Mouse (Mus musculus) ES-CJ7 (cell line): ENCODE data around the gene Rps6kb2.

Source experiments
- DNase-seq: peaks from one replicate; pipeline ENCODE4 v3.0.0; 2011; ENCODE audit warnings: low read depth, low spot score

The Rps6kb2 gene

DNA sequence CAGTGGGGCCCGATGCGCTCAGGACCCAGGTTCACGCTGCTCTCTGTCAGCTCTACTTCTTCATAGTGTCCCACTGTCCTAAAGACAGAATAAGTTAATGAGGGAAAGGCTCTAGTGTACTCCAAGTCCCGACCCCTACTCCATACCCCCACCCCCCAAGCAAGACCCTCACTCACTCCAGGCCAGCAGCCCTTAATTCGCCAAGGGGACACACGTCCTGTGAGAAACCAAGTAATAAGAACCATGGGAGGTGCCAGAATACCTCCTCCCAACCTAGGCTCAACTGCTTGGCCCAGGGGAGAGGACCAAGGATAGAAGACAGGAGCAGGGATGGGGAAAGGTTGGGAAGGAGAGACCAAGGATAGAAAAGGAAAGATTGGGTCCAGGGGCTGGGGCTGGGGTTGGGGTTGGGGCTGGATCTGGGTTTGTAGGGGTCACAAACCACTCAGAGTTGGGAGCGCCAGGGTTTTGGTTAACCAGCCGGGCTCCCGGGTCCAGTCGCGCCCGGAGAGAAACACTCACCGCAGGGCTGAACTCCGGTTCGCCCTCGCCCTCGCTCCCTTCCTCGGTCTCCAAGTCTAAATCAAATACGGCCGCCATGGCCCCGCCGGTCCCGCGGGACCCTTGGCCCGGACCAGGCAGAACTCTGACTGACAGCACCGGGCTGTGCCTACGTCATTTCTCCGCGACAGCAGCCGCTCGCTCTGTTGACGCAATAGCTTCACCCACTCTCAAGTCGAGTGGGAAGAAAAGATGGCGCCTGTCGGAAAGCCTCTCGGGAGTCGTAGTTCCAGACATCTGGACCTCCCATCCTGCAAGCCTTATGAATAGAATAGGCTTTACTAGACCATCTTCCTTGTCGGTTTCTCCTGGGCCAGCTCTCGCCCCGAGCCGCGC is at the start of gene Rps6kb2:
Gene Rps6kb2 (minus strand): TSS at position 709 of the 897 bp plus-strand sequence.
- peak; percentile 97 for DNase-seq

- no peak for DNase-seq
Measured at GRCm38 (mm10) chr19:4211891-4212588, 48.9 kb upstream of the Rps6kb2 start.

DNA sequence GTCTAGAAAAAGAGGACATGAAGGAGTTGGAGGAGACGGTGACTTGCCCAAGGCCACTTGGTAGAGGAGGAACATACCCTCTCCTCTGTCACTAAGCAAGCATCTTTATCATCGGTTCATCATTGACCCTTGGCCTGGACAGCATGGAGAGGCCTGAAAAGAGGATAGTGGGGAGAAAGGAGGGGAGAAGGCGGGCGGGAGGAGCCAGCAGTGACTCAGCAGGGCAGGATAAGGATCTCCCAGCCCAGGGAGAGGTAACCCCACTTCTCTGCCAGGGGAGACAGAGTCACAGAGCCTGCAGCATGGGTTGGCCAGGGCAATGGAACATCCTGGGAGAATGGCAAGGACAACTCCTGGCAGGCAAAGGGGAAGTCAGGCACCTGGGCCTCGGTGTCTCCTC is 45.4 kb upstream of the Rps6kb2 start:
- no peak for DNase-seq

- DNase-seq: peak; percentile 79
Measured at GRCm38 (mm10) chr19:4206971-4207370, 43.8 kb upstream of the Rps6kb2 start.

GRCm38 (mm10) chr19:4204889-4205288 is 41.7 kb upstream of the Rps6kb2 start:
- no peak for DNase-seq

DNA sequence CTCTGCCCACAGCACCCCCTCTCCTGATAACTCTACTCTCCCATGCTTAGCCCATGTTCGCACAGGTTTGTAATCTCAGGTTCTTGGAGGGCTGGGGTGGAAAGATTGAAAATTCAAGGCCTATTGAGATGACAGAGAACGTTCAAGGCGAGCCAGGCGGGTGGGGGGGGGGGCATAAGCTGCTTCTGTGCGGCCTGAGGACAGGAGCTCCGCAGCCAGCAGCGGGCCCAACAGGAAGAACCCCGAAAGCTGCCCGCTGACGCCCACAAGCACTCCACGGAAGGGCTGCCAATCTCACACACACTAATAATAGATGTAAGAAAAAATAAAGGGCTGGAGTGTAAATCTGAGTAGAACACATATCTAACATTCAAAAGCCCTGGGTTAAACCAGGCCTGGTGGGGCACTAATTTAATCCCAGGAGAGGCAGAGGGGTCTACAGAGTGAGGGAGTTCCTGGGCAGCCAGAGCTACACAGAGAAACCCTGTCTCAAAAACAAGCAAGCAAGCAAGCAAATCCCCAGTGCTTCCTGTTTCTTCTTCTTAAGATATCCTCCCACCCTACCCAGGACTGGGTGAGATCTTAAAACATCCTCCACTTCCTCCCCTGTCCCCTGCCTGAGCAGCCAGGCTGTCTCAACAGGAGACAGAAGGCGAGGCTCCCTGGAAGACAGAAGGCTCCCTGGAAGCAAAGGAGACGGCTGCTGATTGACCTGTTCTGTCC is 40.6 kb upstream of the Rps6kb2 start:
- no peak for DNase-seq

- DNase-seq: no peak
Measured at GRCm38 (mm10) chr19:4203148-4203547, 40.0 kb upstream of the Rps6kb2 start.

DNA sequence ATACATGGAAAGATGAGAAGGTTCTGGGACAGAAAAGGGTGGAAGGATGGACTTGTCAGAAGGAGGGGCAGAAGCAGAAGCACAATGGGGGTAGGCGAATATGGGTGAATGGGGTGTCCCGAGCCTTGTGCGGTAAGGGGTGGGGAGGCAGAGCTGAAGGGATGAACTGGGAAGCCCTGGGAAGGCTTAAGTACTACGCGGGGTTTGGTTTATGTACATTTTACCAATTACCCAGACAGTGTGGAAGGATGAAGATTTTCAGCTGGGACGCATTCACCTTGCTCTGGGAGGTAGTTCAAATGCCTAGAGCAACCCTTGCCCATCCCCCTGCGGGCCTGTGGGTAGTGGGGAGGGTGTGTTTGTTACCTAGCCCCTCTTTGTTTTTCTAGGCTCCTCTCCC is 39.0 kb upstream of the Rps6kb2 start:
- DNase-seq: no peak

- DNase-seq: peak; percentile 99
Measured at GRCm38 (mm10) chr19:4201291-4201909, 38.2 kb upstream of the Rps6kb2 start, which contains the start of gene Rad9a. Gene Rad9a (minus strand): TSS chr19:4201662.

GRCm38 (mm10) chr19:4197180-4197579 is 34.0 kb upstream of the Rps6kb2 start:
- no peak for DNase-seq

DNA sequence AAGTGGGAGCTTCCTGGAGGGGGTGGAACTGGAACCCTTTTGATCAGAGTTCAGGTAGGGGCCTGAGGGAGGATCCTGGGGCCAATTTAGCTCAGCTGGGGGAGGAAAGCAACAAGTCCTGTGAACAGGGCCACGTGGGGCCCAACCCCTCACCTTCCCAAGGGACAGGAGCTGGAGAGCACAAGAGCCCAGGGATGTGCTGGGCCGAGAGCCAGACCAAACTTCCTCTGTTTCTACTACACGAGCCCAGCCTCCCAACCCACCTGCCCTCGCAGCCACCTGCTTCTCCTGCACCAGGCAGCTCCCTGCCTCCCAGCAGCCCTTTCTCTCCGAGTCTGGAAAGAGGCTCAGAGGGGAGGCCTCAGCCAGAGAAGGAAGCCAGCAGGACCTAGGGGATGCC is 33.4 kb upstream of the Rps6kb2 start:
- DNase-seq: no peak

GRCm38 (mm10) chr19:4196048-4196447 is 32.9 kb upstream of the Rps6kb2 start:
- DNase-seq: no peak

- no peak for DNase-seq
Measured at GRCm38 (mm10) chr19:4194776-4195650, 31.9 kb upstream of the Rps6kb2 start.

- DNase-seq: no peak
Measured at GRCm38 (mm10) chr19:4194021-4194724, 31.0 kb upstream of the Rps6kb2 start.

DNA sequence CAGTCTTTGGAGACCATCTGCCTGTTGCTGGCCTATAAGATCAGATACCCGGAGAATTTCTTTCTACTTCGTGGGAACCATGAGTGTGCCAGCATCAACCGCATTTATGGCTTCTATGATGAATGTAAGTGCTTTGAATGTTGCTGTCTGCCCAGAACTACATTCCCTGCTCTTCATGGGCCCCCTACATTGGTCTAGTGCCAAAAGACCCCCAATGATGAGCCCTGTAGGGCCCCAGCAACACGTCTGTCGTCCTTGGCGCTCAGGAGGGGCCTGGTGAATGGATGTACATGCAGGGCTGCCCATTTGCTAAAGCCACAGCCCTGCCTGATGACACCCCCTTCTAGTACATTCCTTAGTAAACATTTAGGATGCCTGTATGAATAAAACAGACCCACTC is 30.0 kb upstream of the Rps6kb2 start:
- DNase-seq: no peak

- DNase-seq: no peak
Measured at GRCm38 (mm10) chr19:4192251-4192985, 29.3 kb upstream of the Rps6kb2 start.

- peak; percentile 91 for DNase-seq
Measured at GRCm38 (mm10) chr19:4191528-4192250, 28.5 kb upstream of the Rps6kb2 start, which contains the start of gene Ppp1ca. Gene Ppp1ca (plus strand): TSS chr19:4192065.

GRCm38 (mm10) chr19:4190831-4191334 is 27.7 kb upstream of the Rps6kb2 start, which contains the start of gene Tbc1d10c:
Gene Tbc1d10c (minus strand): TSS chr19:4191284.
- DNase-seq: no peak
